Mouse (Mus musculus): ENCODE measurements at regions not wholly inside any gene's neighbourhood (a gene's known extent, or its start where the extent isn't known, plus 50 kb on each side); places are given as distances from the start of the nearest gene placed in this dataset.

DNA sequence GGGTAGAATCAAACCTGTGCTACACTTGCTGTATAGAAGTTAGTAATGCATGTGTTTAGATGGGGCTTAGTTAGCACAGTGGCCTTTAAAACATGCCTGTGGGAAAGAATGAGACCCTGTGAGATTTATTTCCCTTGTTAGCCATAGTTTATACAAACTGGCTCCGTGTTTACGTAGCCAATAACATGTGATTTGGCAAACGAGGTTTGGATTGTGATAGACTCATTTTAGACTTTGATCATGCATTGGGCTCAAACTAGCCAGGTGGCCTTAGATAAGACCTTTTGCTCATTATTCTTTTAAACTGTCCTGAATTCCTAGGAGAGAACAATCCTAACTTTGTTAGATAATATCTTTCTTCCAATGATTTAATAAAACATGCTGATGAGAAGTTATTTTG, 115.2 kb upstream of the Fam19a1 start:
- WGBS = 73% methylated on average over 3 of the region's 3 CpGs
- no peak for ATAC-seq (ENCODE audit: insufficient read depth, low FRiP score, low TSS enrichment)
- Histone ChIP-seq H3K4me2 (ENCODE audit: low read depth) (no peak overlapping the region), H3K4me3 (ENCODE audit: low read depth, low read length) (no peak overlapping the region), H3K9ac (ENCODE audit: low read length) (no peak overlapping the region), H3K27ac (ENCODE audit: low read depth, low read length) (no peak overlapping the region), H3K27me3 (ENCODE audit: control insufficient read depth, insufficient read depth, low read length) (no peaks in the 10 kb centered on the region), H3K4me1 (ENCODE audit: control insufficient read depth, insufficient read depth, low read length) (no peaks in the 10 kb centered on the region), H3K36me3 (ENCODE audit: control insufficient read depth, insufficient read depth, low read length) (no peaks in the 10 kb centered on the region), H3K9me3 (ENCODE audit: control insufficient read depth, low read length) (no peaks in the 10 kb centered on the region)
- DNase-seq (ENCODE audit: low spot score) = no peak

DNA sequence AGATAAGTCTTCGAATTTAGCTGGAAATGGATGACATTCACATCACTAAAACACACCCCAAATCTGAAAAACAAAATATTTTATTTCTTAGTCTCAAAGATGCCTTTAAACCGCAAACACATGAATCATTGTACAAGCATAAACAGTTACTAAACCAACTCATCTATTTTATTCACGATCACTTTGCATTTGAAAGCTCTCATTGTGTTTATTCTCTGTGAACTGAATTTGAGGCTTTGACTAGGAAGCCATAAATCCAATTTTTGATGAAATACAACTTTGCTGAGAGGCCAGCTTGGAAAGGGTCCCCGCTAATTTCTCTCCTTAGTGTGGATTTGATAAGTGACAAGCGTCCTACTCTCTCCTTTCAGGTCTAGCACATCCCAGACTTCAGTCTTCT, 113.5 kb upstream of the Fam19a1 start:
- WGBS = 78% methylated on average over 5 of the region's 5 CpGs
- DNase-seq (ENCODE audit: low spot score) (no peak), ATAC-seq (ENCODE audit: insufficient read depth, low FRiP score, low TSS enrichment) (no peak)
- H3K27ac ChIP-seq (ENCODE audit: low read depth, low read length) = no peak overlapping the region
- no peaks in the 10 kb centered on the region for H3K9me3 ChIP-seq (ENCODE audit: control insufficient read depth, low read length)
- H3K4me2 ChIP-seq (ENCODE audit: low read depth) = no peak overlapping the region
- H3K36me3 ChIP-seq (ENCODE audit: control insufficient read depth, insufficient read depth, low read length) = no peaks in the 10 kb centered on the region
- no peaks in the 10 kb centered on the region for H3K4me1 ChIP-seq (ENCODE audit: control insufficient read depth, insufficient read depth, low read length)
- H3K4me3 ChIP-seq (ENCODE audit: low read depth, low read length) = no peak overlapping the region
- H3K9ac ChIP-seq (ENCODE audit: low read length) = no peak overlapping the region
- no peaks in the 10 kb centered on the region for H3K27me3 ChIP-seq (ENCODE audit: control insufficient read depth, insufficient read depth, low read length)

DNA sequence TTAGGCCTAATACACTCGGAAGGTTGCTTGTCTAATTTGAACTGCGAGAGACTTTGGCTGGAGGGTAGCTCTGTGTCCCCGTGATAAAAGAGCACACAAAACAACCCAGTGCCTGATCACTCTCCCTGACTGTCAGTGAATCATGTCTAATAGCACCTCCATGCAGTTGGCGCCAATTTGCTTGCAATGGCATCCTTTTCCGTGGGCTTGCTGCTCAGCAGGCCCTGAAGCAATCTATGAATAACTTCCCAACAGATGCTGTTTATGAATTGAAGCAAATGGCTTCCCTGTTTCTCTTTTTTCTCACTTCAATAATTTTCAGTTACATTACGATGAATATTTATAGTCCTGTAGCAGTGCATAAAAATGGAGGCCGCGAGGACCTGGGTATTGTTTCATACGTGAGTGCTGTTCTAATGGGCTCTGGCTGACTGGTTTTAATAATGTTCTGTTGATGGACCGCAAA, 112.9 kb upstream of the Fam19a1 start:
- no peak overlapping the region for H3K9ac ChIP-seq (ENCODE audit: low read length)
- ATAC-seq (ENCODE audit: insufficient read depth, low FRiP score, low TSS enrichment) = no peak
- WGBS = 76% methylated on average over 10 of the region's 10 CpGs

DNA sequence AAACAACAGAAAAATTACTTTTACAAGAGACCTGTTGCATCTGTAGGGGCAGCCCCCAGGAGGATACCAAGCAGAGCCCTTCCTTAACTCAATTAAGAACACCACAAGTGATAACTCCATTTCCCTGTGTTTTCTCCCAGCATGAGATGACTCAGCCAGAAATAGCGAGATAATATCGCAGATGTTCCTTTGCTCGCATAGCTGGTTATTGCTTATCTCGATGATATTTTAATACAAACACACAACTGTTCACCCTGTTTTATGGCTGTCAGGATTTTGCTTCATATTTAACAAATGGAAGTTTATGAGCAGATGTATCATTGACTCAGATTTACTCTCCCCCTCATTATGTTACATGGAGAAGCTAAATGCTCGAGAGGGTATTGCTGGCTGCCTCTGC, 101.7 kb upstream of the Fam19a1 start:
- DNase-seq (ENCODE audit: low spot score) (no peak), ATAC-seq (ENCODE audit: insufficient read depth, low FRiP score, low TSS enrichment) (no peak)
- no peak overlapping the region for H3K4me3 ChIP-seq (ENCODE audit: low read depth, low read length)
- 94% methylated on average over 5 of the region's 5 CpGs for WGBS
- H3K9ac ChIP-seq (ENCODE audit: low read length) = no peak overlapping the region
- no peaks in the 10 kb centered on the region for H3K9me3 ChIP-seq (ENCODE audit: control insufficient read depth, low read length)
- H3K4me1 ChIP-seq (ENCODE audit: control insufficient read depth, insufficient read depth, low read length) = no peaks in the 10 kb centered on the region
- H3K36me3 ChIP-seq (ENCODE audit: control insufficient read depth, insufficient read depth, low read length) = no peaks in the 10 kb centered on the region
- no peaks in the 10 kb centered on the region for H3K27me3 ChIP-seq (ENCODE audit: control insufficient read depth, insufficient read depth, low read length)
- no peak overlapping the region for H3K27ac ChIP-seq (ENCODE audit: low read depth, low read length)
- no peak overlapping the region for H3K4me2 ChIP-seq (ENCODE audit: low read depth)

More for the DNA sequence above, 112.9 kb upstream of the Fam19a1 start:
- Histone ChIP-seq H3K9me3 (ENCODE audit: control insufficient read depth, low read length) (no peaks in the 10 kb centered on the region), H3K4me3 (ENCODE audit: low read depth, low read length) (no peak overlapping the region), H3K27ac (ENCODE audit: low read depth, low read length) (no peak overlapping the region), H3K36me3 (ENCODE audit: control insufficient read depth, insufficient read depth, low read length) (no peaks in the 10 kb centered on the region), H3K4me2 (ENCODE audit: low read depth) (no peak overlapping the region), H3K27me3 (ENCODE audit: control insufficient read depth, insufficient read depth, low read length) (no peaks in the 10 kb centered on the region), H3K4me1 (ENCODE audit: control insufficient read depth, insufficient read depth, low read length) (no peaks in the 10 kb centered on the region)
- DNase-seq (ENCODE audit: low spot score) = peak; percentile 12

DNA sequence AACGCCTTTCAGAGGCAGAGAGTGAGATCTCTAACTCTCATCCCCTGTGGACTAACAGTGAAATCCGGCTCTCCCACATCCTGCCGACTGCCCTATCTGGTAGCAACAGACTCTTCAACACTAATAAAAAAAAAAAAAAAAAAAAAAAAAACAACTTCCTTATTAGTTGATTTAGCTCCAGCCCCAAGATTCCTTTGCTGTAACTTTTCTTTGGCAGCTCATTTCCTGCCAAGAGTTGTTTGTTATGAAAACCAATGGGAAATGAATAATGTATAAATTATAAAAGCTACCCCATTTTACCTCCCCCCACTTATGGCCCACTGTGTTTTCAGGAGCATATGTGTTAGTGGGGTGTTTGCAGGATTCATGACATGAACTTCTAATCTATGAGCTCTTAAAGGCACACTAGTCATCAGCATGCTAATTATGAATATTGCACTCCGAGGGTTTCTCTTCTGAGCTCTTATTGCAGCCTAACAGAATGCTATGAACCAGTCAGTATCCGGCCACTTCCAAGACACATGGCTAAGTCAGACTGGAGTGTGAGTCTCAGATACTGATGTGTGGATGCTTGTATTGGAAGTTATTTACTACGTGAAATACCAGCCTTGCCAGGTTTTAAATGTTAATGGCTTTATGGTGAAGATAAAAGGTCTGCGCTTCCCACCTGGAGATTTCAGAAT, 84.8 kb upstream of the Fam19a1 start:
- Histone ChIP-seq H3K27me3 (ENCODE audit: control insufficient read depth, insufficient read depth, low read length) (no peaks in the 10 kb centered on the region), H3K4me2 (ENCODE audit: low read depth) (no peak overlapping the region), H3K27ac (ENCODE audit: low read depth, low read length) (no peak overlapping the region), H3K4me3 (ENCODE audit: low read depth, low read length) (no peak overlapping the region), H3K4me1 (ENCODE audit: control insufficient read depth, insufficient read depth, low read length) (no peaks in the 10 kb centered on the region), H3K9ac (ENCODE audit: low read length) (no peak overlapping the region), H3K36me3 (ENCODE audit: control insufficient read depth, insufficient read depth, low read length) (no peaks in the 10 kb centered on the region), H3K9me3 (ENCODE audit: control insufficient read depth, low read length) (no peaks in the 10 kb centered on the region)
- 82% methylated on average over 7 of the region's 7 CpGs for WGBS
- ATAC-seq (ENCODE audit: insufficient read depth, low FRiP score, low TSS enrichment) (no peak), DNase-seq (ENCODE audit: low spot score) (no peak)

DNA sequence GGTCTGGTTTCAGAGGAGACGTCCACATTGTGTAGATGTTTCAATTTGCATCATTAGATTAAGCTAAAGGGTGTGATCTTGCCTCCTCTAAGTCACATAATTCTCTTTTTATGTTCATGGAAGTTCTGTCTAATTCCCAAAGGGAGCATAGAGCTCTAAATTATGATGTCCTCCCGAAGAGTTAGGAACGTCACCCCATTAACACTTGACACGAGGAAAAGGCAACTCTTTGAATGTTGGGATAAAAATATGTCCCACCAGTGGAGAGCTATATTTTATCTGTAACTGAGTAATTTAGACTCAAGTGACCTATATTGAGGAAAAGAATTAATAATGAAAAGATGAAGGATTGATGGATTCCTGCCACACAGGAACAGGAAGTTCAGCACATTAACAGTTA, 69.2 kb upstream of the Fam19a1 start:
- no peak for DNase-seq (ENCODE audit: low spot score)
- Histone ChIP-seq H3K9me3 (ENCODE audit: control insufficient read depth, low read length) (no peaks in the 10 kb centered on the region), H3K27ac (ENCODE audit: low read depth, low read length) (no peak overlapping the region), H3K4me1 (ENCODE audit: control insufficient read depth, insufficient read depth, low read length) (no peaks in the 10 kb centered on the region), H3K9ac (ENCODE audit: low read length) (no peak overlapping the region), H3K4me3 (ENCODE audit: low read depth, low read length) (no peak overlapping the region), H3K36me3 (ENCODE audit: control insufficient read depth, insufficient read depth, low read length) (no peaks in the 10 kb centered on the region), H3K27me3 (ENCODE audit: control insufficient read depth, insufficient read depth, low read length) (no peaks in the 10 kb centered on the region), H3K4me2 (ENCODE audit: low read depth) (no peak overlapping the region)
- no peak for ATAC-seq (ENCODE audit: insufficient read depth, low FRiP score, low TSS enrichment)
- 45% methylated on average over 4 of the region's 4 CpGs for WGBS

DNA sequence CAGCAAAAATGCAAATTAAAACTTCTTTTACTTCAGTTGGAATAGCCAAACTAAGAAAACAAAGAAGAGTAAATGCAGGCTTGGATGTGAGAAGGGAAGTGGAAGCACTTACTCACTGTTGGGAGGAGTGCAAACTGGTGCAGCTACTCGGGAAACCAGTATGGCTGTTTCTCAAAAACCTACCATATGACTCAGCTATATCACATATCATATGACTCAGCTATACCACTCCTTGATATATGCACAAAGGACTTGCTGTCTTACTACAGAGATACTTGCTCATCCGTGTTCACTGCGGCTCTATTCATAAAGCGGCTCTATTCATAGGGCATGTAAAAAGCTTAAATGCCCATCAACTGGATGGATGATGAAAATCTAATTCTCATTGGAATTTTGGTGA, 59.5 kb upstream of the Fam19a1 start:
- H3K9ac ChIP-seq (ENCODE audit: low read length) = no peak overlapping the region
- WGBS = 85% methylated on average over 4 of the region's 4 CpGs
- H3K4me1 ChIP-seq (ENCODE audit: control insufficient read depth, insufficient read depth, low read length) = no peaks in the 10 kb centered on the region
- no peaks in the 10 kb centered on the region for H3K27me3 ChIP-seq (ENCODE audit: control insufficient read depth, insufficient read depth, low read length)
- no peak for DNase-seq (ENCODE audit: low spot score)
- H3K4me3 ChIP-seq (ENCODE audit: low read depth, low read length) = no peak overlapping the region
- no peaks in the 10 kb centered on the region for H3K9me3 ChIP-seq (ENCODE audit: control insufficient read depth, low read length)
- no peak for ATAC-seq (ENCODE audit: insufficient read depth, low FRiP score, low TSS enrichment)
- H3K27ac ChIP-seq (ENCODE audit: low read depth, low read length) = no peak overlapping the region
- H3K36me3 ChIP-seq (ENCODE audit: control insufficient read depth, insufficient read depth, low read length) = no peaks in the 10 kb centered on the region
- no peak overlapping the region for H3K4me2 ChIP-seq (ENCODE audit: low read depth)

DNA sequence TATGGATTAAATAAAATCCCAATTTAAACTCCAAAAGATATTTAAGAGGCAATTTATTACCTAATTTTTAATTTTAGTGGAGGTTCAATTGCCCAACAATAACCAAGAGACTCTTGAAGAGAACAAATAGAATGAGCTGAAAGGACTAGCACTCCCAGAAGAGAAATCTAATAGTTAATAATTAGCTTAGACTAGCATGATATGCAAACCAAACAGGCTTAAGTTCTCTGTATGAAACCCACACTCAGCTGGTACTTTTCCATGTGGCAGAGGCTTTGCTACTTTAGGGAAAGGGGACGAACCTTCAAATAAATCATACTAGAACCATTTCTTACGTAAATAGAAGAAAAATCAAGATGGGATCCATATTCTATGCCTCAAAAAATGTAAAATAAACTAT, 55.9 kb upstream of the Fam19a1 start:
- 86% methylated on average over 2 of the region's 2 CpGs for WGBS
- H3K4me1 ChIP-seq (ENCODE audit: control insufficient read depth, insufficient read depth, low read length) = no peaks in the 10 kb centered on the region
- ATAC-seq (ENCODE audit: insufficient read depth, low FRiP score, low TSS enrichment) (no peak), DNase-seq (ENCODE audit: low spot score) (no peak)
- H3K4me2 ChIP-seq (ENCODE audit: low read depth) = no peak overlapping the region
- no peaks in the 10 kb centered on the region for H3K36me3 ChIP-seq (ENCODE audit: control insufficient read depth, insufficient read depth, low read length)
- H3K27me3 ChIP-seq (ENCODE audit: control insufficient read depth, insufficient read depth, low read length) = no peaks in the 10 kb centered on the region
- no peak overlapping the region for H3K9ac ChIP-seq (ENCODE audit: low read length)
- no peak overlapping the region for H3K27ac ChIP-seq (ENCODE audit: low read depth, low read length)
- H3K4me3 ChIP-seq (ENCODE audit: low read depth, low read length) = no peak overlapping the region
- H3K9me3 ChIP-seq (ENCODE audit: control insufficient read depth, low read length) = no peaks in the 10 kb centered on the region

DNA sequence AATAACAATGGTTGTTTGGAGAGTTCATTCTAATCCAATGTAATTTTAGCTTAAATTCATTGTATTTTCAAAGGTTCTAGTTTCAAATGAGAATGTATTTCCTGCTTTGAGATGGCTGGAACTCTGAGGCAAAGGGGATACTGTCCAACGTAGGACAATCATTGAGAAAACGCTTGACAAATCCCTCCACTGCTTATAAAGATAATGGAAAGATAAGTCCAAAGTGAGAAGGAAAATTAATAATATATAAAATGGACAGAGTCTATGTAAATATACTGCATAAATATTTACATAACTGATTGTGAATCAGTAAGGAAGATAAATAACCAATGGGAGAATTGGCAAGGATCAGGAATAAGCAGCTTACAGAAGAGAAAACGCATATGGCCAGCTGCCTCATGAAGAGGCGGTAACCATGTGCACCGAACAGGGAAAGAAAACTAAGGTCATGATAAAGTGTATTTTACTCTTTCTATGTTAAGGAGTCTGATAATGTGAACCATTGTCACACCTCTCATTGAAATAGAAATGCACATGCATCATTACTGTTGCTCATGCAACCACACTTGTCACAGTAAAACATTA, 55.3 kb upstream of the Fam19a1 start:
- Histone ChIP-seq H3K4me3 (ENCODE audit: low read depth, low read length) (no peak overlapping the region), H3K27ac (ENCODE audit: low read depth, low read length) (no peak overlapping the region), H3K4me2 (ENCODE audit: low read depth) (no peak overlapping the region), H3K9ac (ENCODE audit: low read length) (no peak overlapping the region), H3K36me3 (ENCODE audit: control insufficient read depth, insufficient read depth, low read length) (no peaks in the 10 kb centered on the region), H3K4me1 (ENCODE audit: control insufficient read depth, insufficient read depth, low read length) (no peaks in the 10 kb centered on the region), H3K27me3 (ENCODE audit: control insufficient read depth, insufficient read depth, low read length) (no peaks in the 10 kb centered on the region), H3K9me3 (ENCODE audit: control insufficient read depth, low read length) (no peaks in the 10 kb centered on the region)
- ATAC-seq (ENCODE audit: insufficient read depth, low FRiP score, low TSS enrichment) (no peak), DNase-seq (ENCODE audit: low spot score) (no peak)
- 93% methylated on average over 5 of the region's 5 CpGs for WGBS

Data from neural tube, embryonic 11.5 days (tissue).